14 mouse cellular contexts compared by ENCODE assay signal in genomic region chrX:140565212-140565611, GRCm38 (mm10). TPM values are rescaled to one million over a fixed set of nuclear protein-coding genes. Genes with fewer than 3 reads are reported as not detected.
A peak's percentile ranks its signal among the peaks of the same experiment; 100 is the strongest.
DNase-seq lines count a peak whose midpoint lies in the region; ATAC-seq and TF ChIP-seq lines count a peak whose summit lies in the region.
"Had no signal": no experiment of that assay in that cellular context is flagged by ENCODE, and none has a peak within 500 bp of the region (broad histone marks: within the 10 kb centered on the region; RNA-seq: fewer than 3 reads in every experiment).

No protein-coding gene starts in this region.

- no peak overlapping the region for H3K4me3 ChIP-seq in heart, embryonic 14.5 days (ENCODE audit: control insufficient read depth in 1 of 2, insufficient read depth in 1 of 2, low read depth in 1 of 2, low read length in 2 of 2)
- no peak overlapping the region for H3K4me3 ChIP-seq in heart, embryonic 11.5 days (ENCODE audit: low read depth, low read length)
- H3K4me3 ChIP-seq in liver, adult 2 months (ENCODE audit: insufficient read depth, low read depth, low read length), result no peak overlapping the region
- no peak overlapping the region for H3K4me3 ChIP-seq in liver, embryonic 11.5 days (ENCODE audit: low read depth, low read length)
- no peak overlapping the region for H3K4me3 ChIP-seq in stomach, postnatal 0 days (ENCODE audit: low read depth, low read length)
- H3K4me3 ChIP-seq: embryonic facial prominence, embryonic 15.5 days; forebrain, embryonic 12.5 days; liver, embryonic 15.5 days; midbrain, embryonic 12.5 days; myocyte had no signal

- no peak for TF ChIP-seq EP300 in stomach, postnatal 0 days (optimal IDR thresholded peaks at IDR 0.05)

- H3K9ac ChIP-seq in heart, embryonic 14.5 days (ENCODE audit: low read length), result no peak overlapping the region
- H3K9ac ChIP-seq in heart, embryonic 11.5 days (ENCODE audit: low read depth, low read length), result no peak overlapping the region
- peak overlapping the region; percentile 29; the same call in 1 of the 2 replicates for H3K9ac ChIP-seq in liver, adult 2 months (ENCODE audit: low read depth, low read length)
- H3K9ac ChIP-seq in liver, embryonic 11.5 days (ENCODE audit: low read depth, low read length), result no peak overlapping the region
- H3K9ac ChIP-seq in stomach, postnatal 0 days (ENCODE audit: low read length), result no peak overlapping the region
- H3K9ac ChIP-seq: embryonic facial prominence, embryonic 15.5 days; forebrain, embryonic 12.5 days; liver, embryonic 15.5 days; midbrain, embryonic 12.5 days had no signal

- H3K4me2 ChIP-seq in heart, embryonic 14.5 days (ENCODE audit: low read length), result no peak overlapping the region
- no peak overlapping the region for H3K4me2 ChIP-seq in heart, embryonic 11.5 days
- no peak overlapping the region for H3K4me2 ChIP-seq in liver, embryonic 11.5 days
- H3K4me2 ChIP-seq in stomach, postnatal 0 days (replicated peaks; ENCODE audit: low read depth), result no peak overlapping the region
- H3K4me2 ChIP-seq: embryonic facial prominence, embryonic 15.5 days; forebrain, embryonic 12.5 days; liver, embryonic 15.5 days; midbrain, embryonic 12.5 days had no signal

- DNase-seq in liver, adult 2 months (ENCODE audit: extremely low read depth, low read depth, low spot score), result peak; percentile 91
- no peak for DNase-seq in liver, embryonic 11.5 days (ENCODE audit: low spot score)
- DNase-seq in cerebellum, adult 11 months, result peak; percentile 37
- peak; percentile 70 for DNase-seq in cerebellum, adult 9-11 months
- DNase-seq in stomach, postnatal 0 days (ENCODE audit: low spot score), result no peak
- DNase-seq in adipocyte (ENCODE audit: low spot score), result no peak
- DNase-seq: thymus, adult 2 months had no signal

- H3K36me3 ChIP-seq in heart, embryonic 14.5 days (ENCODE audit: control insufficient read depth, insufficient read depth, low read length), result no peaks in the 10 kb centered on the region
- no peaks in the 10 kb centered on the region for H3K36me3 ChIP-seq in heart, embryonic 11.5 days (ENCODE audit: control insufficient read depth, insufficient read depth, low read length)
- H3K36me3 ChIP-seq in liver, adult 2 months (ENCODE audit: control insufficient read depth, insufficient read depth, low read length), result peaks cover 2% of the 10 kb centered on the region; the same call in 1 of the 2 replicates
- no peaks in the 10 kb centered on the region for H3K36me3 ChIP-seq in liver, embryonic 11.5 days (ENCODE audit: control insufficient read depth, insufficient read depth, low read length)
- H3K36me3 ChIP-seq in stomach, postnatal 0 days (ENCODE audit: control insufficient read depth, insufficient read depth, low read length), result no peaks in the 10 kb centered on the region
- H3K36me3 ChIP-seq: embryonic facial prominence, embryonic 15.5 days; forebrain, embryonic 12.5 days; liver, embryonic 15.5 days; midbrain, embryonic 12.5 days had no signal

- H3K9me3 ChIP-seq in heart, embryonic 14.5 days (ENCODE audit: control insufficient read depth, low read length), result no peaks in the 10 kb centered on the region
- H3K9me3 ChIP-seq in heart, embryonic 11.5 days (replicated peaks; ENCODE audit: control insufficient read depth, low read length), result no peaks in the 10 kb centered on the region
- no peaks in the 10 kb centered on the region for H3K9me3 ChIP-seq in liver, embryonic 11.5 days (ENCODE audit: control insufficient read depth, low read length)
- H3K9me3 ChIP-seq in stomach, postnatal 0 days (ENCODE audit: control insufficient read depth, low read length), result no peaks in the 10 kb centered on the region
- H3K9me3 ChIP-seq: embryonic facial prominence, embryonic 15.5 days; forebrain, embryonic 12.5 days; liver, embryonic 15.5 days; midbrain, embryonic 12.5 days had no signal

- H3K27ac ChIP-seq in heart, embryonic 14.5 days (replicated peaks in 1 of 2; ENCODE audit: control insufficient read depth in 1 of 2, insufficient read depth in 1 of 2, low read depth in 2 of 2, low read length in 2 of 2), result peak overlapping the region; percentile 31 to 64
- H3K27ac ChIP-seq in heart, embryonic 11.5 days (ENCODE audit: low read depth, low read length), result no peak overlapping the region
- peak overlapping the region; percentile 90 for H3K27ac ChIP-seq in liver, adult 2 months (replicated peaks; ENCODE audit: insufficient read depth, low read depth, low read length)
- no peak overlapping the region for H3K27ac ChIP-seq in liver, embryonic 11.5 days (ENCODE audit: low read depth, low read length)
- H3K27ac ChIP-seq in stomach, postnatal 0 days (replicated peaks), result no peak overlapping the region
- H3K27ac ChIP-seq: embryonic facial prominence, embryonic 15.5 days; forebrain, embryonic 12.5 days; liver, embryonic 15.5 days; midbrain, embryonic 12.5 days had no signal

- no peak for ATAC-seq in heart, embryonic 14.5 days (ENCODE audit: insufficient number of reproducible peaks, insufficient read depth, low FRiP score, low read depth)
- ATAC-seq in heart, embryonic 11.5 days (replicated peaks; ENCODE audit: insufficient number of reproducible peaks, low FRiP score, low TSS enrichment), result no peak
- ATAC-seq in liver, embryonic 11.5 days (replicated peaks; ENCODE audit: low FRiP score), result no peak
- no peak; the same call in 1 of the 2 replicates for ATAC-seq in stomach, postnatal 0 days (ENCODE audit: low FRiP score, low TSS enrichment)

- TF ChIP-seq CTCF in liver, adult 2 months (IDR thresholded peaks at IDR 0.05; ENCODE audit: low read depth, low read length), result no peak
- TF ChIP-seq CTCF in stomach, postnatal 0 days (IDR thresholded peaks at IDR 0.05; ENCODE audit: low read depth), result no peak

- H3K79me2 ChIP-seq in liver, adult 2 months (ENCODE audit: control insufficient read depth, insufficient read depth, low read length), result no peaks in the 10 kb centered on the region

- no peak for TF ChIP-seq POLR2A in liver, adult 2 months (IDR thresholded peaks at IDR 0.05; ENCODE audit: extremely low read depth, insufficient read depth, low read length)

- no peaks in the 10 kb centered on the region for H3K27me3 ChIP-seq in heart, embryonic 14.5 days (ENCODE audit: control insufficient read depth, insufficient read depth, low read length)
- 0 out of 2 replicates have a peak, but pooled peaks cover 7% of the 10 kb centered on the region for H3K27me3 ChIP-seq in heart, embryonic 11.5 days (ENCODE audit: control insufficient read depth, insufficient read depth, low read length)
- H3K27me3 ChIP-seq in liver, adult 2 months (ENCODE audit: control insufficient read depth, insufficient read depth, low read length), result no peaks in the 10 kb centered on the region
- peaks cover 17% of the 10 kb centered on the region for H3K27me3 ChIP-seq in liver, embryonic 11.5 days (replicated peaks; ENCODE audit: control insufficient read depth, insufficient read depth, low read length)
- no peaks in the 10 kb centered on the region for H3K27me3 ChIP-seq in stomach, postnatal 0 days (ENCODE audit: control insufficient read depth, insufficient read depth, low read length)
- H3K27me3 ChIP-seq: liver, embryonic 15.5 days had no signal

- peaks cover 6 to 20% of the 10 kb centered on the region in 2 experiments for H3K4me1 ChIP-seq in heart, embryonic 14.5 days (ENCODE audit: control insufficient read depth in 2 of 2, insufficient read depth in 2 of 2, low read length in 2 of 2)
- H3K4me1 ChIP-seq in heart, embryonic 11.5 days (ENCODE audit: control insufficient read depth, insufficient read depth, low read length), result no peaks in the 10 kb centered on the region
- peaks cover 33% of the 10 kb centered on the region for H3K4me1 ChIP-seq in liver, adult 2 months (ENCODE audit: control insufficient read depth, insufficient read depth, low read length)
- no peaks in the 10 kb centered on the region for H3K4me1 ChIP-seq in liver, embryonic 11.5 days (replicated peaks; ENCODE audit: control insufficient read depth, insufficient read depth, low read length)
- no peaks in the 10 kb centered on the region for H3K4me1 ChIP-seq in stomach, postnatal 0 days (replicated peaks; ENCODE audit: control insufficient read depth, insufficient read depth)
- H3K4me1 ChIP-seq: embryonic facial prominence, embryonic 15.5 days; forebrain, embryonic 12.5 days; midbrain, embryonic 12.5 days had no signal

- 80% methylated on average over 3 of the region's 3 CpGs for WGBS in heart, embryonic 14.5 days
- WGBS in heart, embryonic 11.5 days (ENCODE audit: insufficient replicate concordance), result 94% methylated on average over 3 of the region's 3 CpGs
- 30% methylated on average over 3 of the region's 3 CpGs for WGBS in liver, adult 2 months
- 96% methylated on average over 3 of the region's 3 CpGs for WGBS in liver, embryonic 11.5 days
- 93% methylated on average over 3 of the region's 3 CpGs for WGBS in stomach, postnatal 0 days

RNA-seq across cellular contexts. Expression of gene Tsc22d3, which starts 35.2 kb away (rescaled TPM):
- polyA plus RNA-seq in heart, embryonic 14.5 days (2014; fragmentation: Nextera tagmentation; extraction: Ambion mirVana), result 209 and 227 TPM in 2 replicates
- 184 and 203 TPM in 2 replicates for polyA plus RNA-seq in heart, embryonic 11.5 days (2014; fragmentation: Nextera tagmentation; extraction: Ambion mirVana)
- 158 and 194 TPM in 2 replicates for total RNA-seq in liver, adult 2 months (2014; rRNA removed)
- 56.1 and 103 TPM in 2 replicates for polyA plus RNA-seq in liver, adult 2 months (2012; rRNA removed)
- polyA plus RNA-seq in liver, embryonic 11.5 days (2014; fragmentation: Nextera tagmentation; extraction: Ambion mirVana), result 31.5 and 32.2 TPM in 2 replicates
- polyA plus RNA-seq in stomach, postnatal 0 days (2015; fragmentation: Nextera tagmentation; extraction: Ambion mirVana), result 69.7 and 77.3 TPM in 2 replicates

Comparison
In these comparisons a context has a peak if more than half of its experiments do, and no peak if none do; other contexts are left out.
1. H3K27ac ChIP-seq: peak in heart, embryonic 14.5 days (2 of 2) and liver, adult 2 months (single experiment); none in heart, embryonic 11.5 days (single experiment), liver, embryonic 11.5 days (single experiment) and stomach, postnatal 0 days (single experiment).
2. DNase-seq: peak in liver, adult 2 months (single experiment), cerebellum, adult 11 months (single experiment) and cerebellum, adult 9-11 months (single experiment); none in liver, embryonic 11.5 days (single experiment), stomach, postnatal 0 days (single experiment) and adipocyte (single experiment).